Mouse (Mus musculus) intestine, embryonic 16.5 days (tissue): ENCODE data around the gene Lamb2. TPM values are rescaled to one million over a fixed set of nuclear protein-coding genes. Genes with fewer than 3 reads are reported as not detected.

Source experiments
- ATAC-seq: fragments of 200-750 bp; cut with Nextera tagmentation; 2 replicates; pipeline ENCODE4 v1.8.0; 2017; ENCODE audit warnings: moderate TSS enrichment, moderate library complexity
- H3K27ac ChIP-seq: fragments of 300-500 bp; sonication (generic); 2 replicates; pipeline ENCODE4 v1.5.1; 2014; ENCODE audit warnings: mild to moderate bottlenecking, low read length
- H3K27me3 ChIP-seq: fragments of 300-500 bp; sonication (generic); replicated peaks from 2 replicates; pipeline ENCODE4 v1.6.1; 2014; ENCODE audit warnings: low read length, control low read depth, mixed read lengths; ENCODE audit not compliant: control insufficient read depth, insufficient read depth
- H3K36me3 ChIP-seq: fragments of 300-500 bp; sonication (generic); 2 replicates; pipeline ENCODE4 v1.6.1; 2014; ENCODE audit warnings: low read length, control low read depth; ENCODE audit not compliant: control insufficient read depth, insufficient read depth
- H3K4me1 ChIP-seq: fragments of 300-500 bp; sonication (generic); 2 replicates; pipeline ENCODE4 v1.6.1; 2014; ENCODE audit warnings: low read length, control low read depth, mixed read lengths; ENCODE audit not compliant: control insufficient read depth, insufficient read depth
- H3K4me2 ChIP-seq: fragments of 300-500 bp; sonication (generic); 2 replicates; pipeline ENCODE4 v1.6.1; 2014; ENCODE audit warnings: low read depth, low read length, control low read depth
- H3K4me3 ChIP-seq: fragments of 300-500 bp; sonication (generic); 2 replicates; pipeline ENCODE4 v1.5.1; 2014; ENCODE audit warnings: mild to moderate bottlenecking, low read length
- H3K9ac ChIP-seq: fragments of 300-500 bp; sonication (generic); 2 replicates; pipeline ENCODE4 v1.6.1; 2014; ENCODE audit warnings: low read depth, low read length
- H3K9me3 ChIP-seq: fragments of 300-500 bp; sonication (generic); 2 replicates; pipeline ENCODE4 v1.6.1; 2016; ENCODE audit warnings: low read length, control low read depth; ENCODE audit not compliant: control insufficient read depth
- WGBS: fragments of 180-500 bp; shearing (Covaris S2); extraction: QIAGEN DNeasy Blood & Tissue Kit; methylation state at CpG from one replicate; pipeline ENCODE4 v1.1.7; 2014; 5-methylcytosine and 5-hydroxymethylcytosine counted together
- polyA plus RNA-seq: library from polyadenylated mRNA; unstranded; fragments of >200 nt; fragmentation: Nextera tagmentation; extraction: Ambion mirVana; gene quantifications from 2 replicates; pipeline ENCODE4 v1.2.1, GENCODE M21; 2015

Lamb2 gene
- polyA plus RNA-seq, 1 experiment from 2014 or later = 26.6 TPM

- 93% methylated on average over 8 of the region's 8 CpGs for WGBS
- Histone ChIP-seq H3K9ac (no peak overlapping the region), H3K4me3 (no peak overlapping the region), H3K27me3 (no peaks in the 10 kb centered on the region), H3K4me1 (peaks cover 15% of the 10 kb centered on the region), H3K9me3 (no peaks in the 10 kb centered on the region), H3K36me3 (peaks cover 28% of the 10 kb centered on the region), H3K27ac (no peak overlapping the region), H3K4me2 (no peak overlapping the region)
- ATAC-seq = no peak
Observed at GRCm38 (mm10) chr9:108486973-108487530, 7.5 kb downstream of the Lamb2 start.

- Histone ChIP-seq H3K9me3 (no peaks in the 10 kb centered on the region), H3K36me3 (peaks cover 29% of the 10 kb centered on the region; the same call in 1 of the 2 replicates), H3K27me3 (no peaks in the 10 kb centered on the region), H3K27ac (no peak overlapping the region), H3K4me3 (no peak overlapping the region), H3K9ac (no peak overlapping the region), H3K4me1 (peaks cover 21% of the 10 kb centered on the region), H3K4me2 (no peak overlapping the region)
- ATAC-seq = no peak
- 93% methylated on average over 17 of the region's 17 CpGs for WGBS
Observed at GRCm38 (mm10) chr9:108488403-108488802, 8.9 kb downstream of the Lamb2 start.

GRCm38 (mm10) chr9:108489215-108489614 is 9.7 kb downstream of the Lamb2 start:
- no peak for ATAC-seq
- WGBS = 94% methylated on average over 20 of the region's 20 CpGs
- Histone ChIP-seq H3K9me3 (no peaks in the 10 kb centered on the region), H3K4me1 (peaks cover 21% of the 10 kb centered on the region), H3K9ac (peak overlapping the region; percentile 96; the same call in 1 of the 2 replicates), H3K4me2 (no peak overlapping the region), H3K36me3 (peaks cover 33% of the 10 kb centered on the region; the same call in 1 of the 2 replicates), H3K27me3 (no peaks in the 10 kb centered on the region), H3K4me3 (no peak overlapping the region), H3K27ac (peak overlapping the region; percentile 97; the same call in 1 of the 2 replicates)

GRCm38 (mm10) chr9:108489702-108490558 is 10.4 kb downstream of the Lamb2 start:
- 60% methylated on average over 26 of the region's 26 CpGs for WGBS
- peak overlapping the region; percentile 98 for H3K4me3 ChIP-seq
- H3K27ac ChIP-seq = peak overlapping the region; percentile 97
- peak overlapping the region; percentile 96 for H3K9ac ChIP-seq
- peak overlapping the region; percentile 95 for H3K4me2 ChIP-seq
- peaks cover 21% of the 10 kb centered on the region for H3K4me1 ChIP-seq
- no peaks in the 10 kb centered on the region for H3K27me3 ChIP-seq
- H3K9me3 ChIP-seq = no peaks in the 10 kb centered on the region
- peaks cover 39% of the 10 kb centered on the region; the same call in 1 of the 2 replicates for H3K36me3 ChIP-seq
- ATAC-seq = peak; percentile 17

GRCm38 (mm10) chr9:108490559-108491285 is 11.2 kb downstream of the Lamb2 start, which contains the start of gene Usp19:
Gene Usp19 (plus strand): TSS chr9:108490602.
- Histone ChIP-seq H3K4me3 (peak within 1 kb of the TSS; percentile 98), H3K27me3 (no peaks in the 10 kb centered on the region), H3K4me2 (peak within 1 kb of the TSS; percentile 95), H3K4me1 (peaks cover 21% of the 10 kb centered on the region), H3K36me3 (peaks cover 45% of the 10 kb centered on the region), H3K27ac (peak within 1 kb of the TSS; percentile 97), H3K9ac (peak within 1 kb of the TSS; percentile 96), H3K9me3 (no peaks in the 10 kb centered on the region)
- ATAC-seq = peak; percentile 96
- WGBS = under 1% methylated on average over 68 of the region's 69 CpGs

GRCm38 (mm10) chr9:108491286-108491580 is 11.7 kb downstream of the Lamb2 start:
- ATAC-seq = no peak
- WGBS = 5% methylated on average over 12 of the region's 12 CpGs
- H3K4me1 ChIP-seq = peaks cover 21% of the 10 kb centered on the region
- H3K9ac ChIP-seq = peak overlapping the region; percentile 96
- peaks cover 46% of the 10 kb centered on the region for H3K36me3 ChIP-seq
- peak overlapping the region; percentile 95 for H3K4me2 ChIP-seq
- peak overlapping the region; percentile 97 for H3K27ac ChIP-seq
- H3K27me3 ChIP-seq = no peaks in the 10 kb centered on the region
- H3K4me3 ChIP-seq = peak overlapping the region; percentile 98
- no peaks in the 10 kb centered on the region for H3K9me3 ChIP-seq

- Histone ChIP-seq H3K9ac (peak overlapping the region; percentile 96), H3K9me3 (no peaks in the 10 kb centered on the region), H3K27ac (no peak overlapping the region), H3K36me3 (peaks cover 46% of the 10 kb centered on the region), H3K4me1 (peaks cover 21% of the 10 kb centered on the region), H3K4me3 (peak overlapping the region; percentile 98), H3K27me3 (no peaks in the 10 kb centered on the region), H3K4me2 (peak overlapping the region; percentile 95)
- no peak for ATAC-seq
- WGBS = 74% methylated on average over 16 of the region's 16 CpGs
Observed at GRCm38 (mm10) chr9:108492043-108492750, 12.7 kb downstream of the Lamb2 start.

- H3K9ac ChIP-seq = no peak overlapping the region
- H3K36me3 ChIP-seq = peaks cover 52% of the 10 kb centered on the region
- H3K4me2 ChIP-seq = no peak overlapping the region
- H3K9me3 ChIP-seq = no peaks in the 10 kb centered on the region
- no peak overlapping the region for H3K27ac ChIP-seq
- H3K27me3 ChIP-seq = no peaks in the 10 kb centered on the region
- H3K4me1 ChIP-seq = peaks cover 21% of the 10 kb centered on the region
- no peak overlapping the region for H3K4me3 ChIP-seq
- ATAC-seq = no peak
- WGBS = 96% methylated on average over 8 of the region's 8 CpGs
Observed at GRCm38 (mm10) chr9:108493246-108493645, 13.7 kb downstream of the Lamb2 start.
